Mouse (Mus musculus): ENCODE data around the gene Tbc1d25. TPM values are rescaled to one million over a fixed set of nuclear protein-coding genes. Genes with fewer than 3 reads are reported as not detected.

The Tbc1d25 gene
- total and polyA plus RNA-seq, 3 experiments = 8.0 to 23.4 TPM; not detected in 1

DNA sequence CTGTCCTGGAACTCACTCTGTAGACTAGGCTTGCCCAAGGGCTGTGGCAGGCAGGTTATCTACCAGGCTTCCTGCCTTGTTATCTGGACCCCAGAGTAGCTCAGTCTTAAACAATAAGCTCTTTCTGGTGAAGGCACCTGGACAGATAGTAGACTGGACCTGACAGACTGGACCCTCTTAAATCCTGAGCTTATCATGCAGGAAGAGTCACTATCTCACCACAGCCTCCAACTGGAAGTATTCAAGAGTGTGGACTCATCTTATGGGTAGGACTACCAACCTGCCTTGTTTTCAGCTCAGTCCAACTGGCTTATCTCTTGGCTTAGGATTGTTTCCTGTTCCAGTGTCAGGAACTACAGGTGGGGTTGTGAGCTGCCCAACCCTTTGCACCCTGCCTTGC, 58.7 kb downstream of the Tbc1d25 start (continued):
- TF ChIP-seq POLR2AphosphoS2 (IDR thresholded peaks at IDR 0.05; ENCODE audit: low read length) (no peak), ZKSCAN1 (IDR thresholded peaks at IDR 0.05; ENCODE audit: low read depth, low read length) (no peak), SMC3 (IDR thresholded peaks at IDR 0.05; ENCODE audit: low read depth, low read length) (no peak), NELFE (IDR thresholded peaks at IDR 0.05; ENCODE audit: low read depth, low read length) (peak; percentile 28; the same call in 1 of the 2 replicates), UBTF (IDR thresholded peaks at IDR 0.05; ENCODE audit: borderline replicate concordance, insufficient read depth, low read depth, low read length) (no peak), ELF1 (IDR thresholded peaks at IDR 0.05; ENCODE audit: low read depth, low read length) (no peak), CTCF (IDR thresholded peaks at IDR 0.05 in 2 of 3, conservative IDR thresholded peaks at IDR 0.05 in 1 of 3; ENCODE audit: control insufficient read depth in 1 of 3, insufficient read depth in 1 of 3, low read depth in 2 of 3, low read length in 3 of 3, poor library complexity in 1 of 3, severe bottlenecking in 1 of 3) (no peak), POLR2AphosphoS5 (IDR thresholded peaks at IDR 0.05; ENCODE audit: borderline replicate concordance, low read depth, low read length) (no peak), POLR2A (IDR thresholded peaks at IDR 0.05; ENCODE audit: control insufficient read depth in 1 of 2, insufficient read depth in 1 of 2, low read depth in 1 of 2, low read length in 2 of 2, poor library complexity in 1 of 2) (no peak), TBP (IDR thresholded peaks at IDR 0.05; ENCODE audit: low read depth, low read length) (no peak), MAFK (IDR thresholded peaks at IDR 0.05; ENCODE audit: borderline replicate concordance, low read depth, low read length) (no peak), CHD2 (IDR thresholded peaks at IDR 0.05; ENCODE audit: low read length) (no peak), KAT2A (conservative IDR thresholded peaks at IDR 0.05; ENCODE audit: low read depth, low read length) (no peak), MXI1 (IDR thresholded peaks at IDR 0.05; ENCODE audit: low read depth, low read length) (no peak)

DNA sequence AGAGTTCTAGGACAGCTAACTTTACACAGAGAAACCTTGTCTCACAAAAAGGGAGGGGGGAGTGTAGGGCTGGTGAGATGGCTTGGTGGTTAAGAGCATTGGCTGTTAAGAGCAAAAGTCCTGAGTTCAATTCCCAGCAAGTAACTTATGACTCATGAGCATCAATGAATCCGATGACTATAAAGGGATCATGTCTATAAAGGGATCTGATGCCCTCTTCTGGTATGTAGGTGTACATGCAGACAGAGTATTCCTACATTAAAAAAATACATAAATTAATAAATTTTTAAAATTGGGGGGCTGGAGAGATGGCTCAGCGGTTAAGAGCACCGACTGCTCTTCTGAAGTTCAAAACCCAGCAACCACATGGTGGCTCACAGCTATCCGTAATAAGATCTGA, 60.7 kb downstream of the Tbc1d25 start:
- peaks cover 0 to 17% of the 10 kb centered on the region in 2 experiments; a peak in 2 of 4 replicates for H3K36me3 ChIP-seq (ENCODE audit: control insufficient read depth in 1 of 2, insufficient read depth in 2 of 2, low read length in 2 of 2)
- H3K9me3 ChIP-seq (replicated peaks; ENCODE audit: insufficient read depth, low read length) = no peaks in the 10 kb centered on the region
- TF ChIP-seq CTCF (IDR thresholded peaks at IDR 0.05 in 2 of 3, conservative IDR thresholded peaks at IDR 0.05 in 1 of 3; ENCODE audit: control insufficient read depth in 1 of 3, insufficient read depth in 1 of 3, low read depth in 2 of 3, low read length in 3 of 3, poor library complexity in 1 of 3, severe bottlenecking in 1 of 3) = peak in 2 of 3 experiments; percentile 52 to 65; a peak in 4 of 6 replicates
- TF ChIP-seq ZKSCAN1 (IDR thresholded peaks at IDR 0.05; ENCODE audit: low read depth, low read length) = no peak
- TF ChIP-seq ZC3H11A (IDR thresholded peaks at IDR 0.05; ENCODE audit: low read depth, low read length) = peak; percentile 68
- no peak for TF ChIP-seq POLR2AphosphoS5 (IDR thresholded peaks at IDR 0.05; ENCODE audit: borderline replicate concordance, low read depth, low read length)
- TF ChIP-seq RCOR1 (IDR thresholded peaks at IDR 0.05; ENCODE audit: low read depth, low read length) = no peak
- TF ChIP-seq HCFC1 (IDR thresholded peaks at IDR 0.05; ENCODE audit: low read depth, low read length) = no peak
- no peak for TF ChIP-seq KAT2A (conservative IDR thresholded peaks at IDR 0.05; ENCODE audit: low read depth, low read length)
- TF ChIP-seq RAD21 (IDR thresholded peaks at IDR 0.05; ENCODE audit: low read depth, low read length) = peak; percentile 71
- no peak for TF ChIP-seq POLR2AphosphoS2 (IDR thresholded peaks at IDR 0.05; ENCODE audit: low read length)
- peak; percentile 66 for TF ChIP-seq SMC3 (IDR thresholded peaks at IDR 0.05; ENCODE audit: low read depth, low read length)
- peak; percentile 40; the same call in 1 of the 2 replicates for TF ChIP-seq ZNF384 (IDR thresholded peaks at IDR 0.05; ENCODE audit: low read depth, low read length)
- peaks cover 18% of the 10 kb centered on the region in 2 experiments for H3K4me1 ChIP-seq (ENCODE audit: control insufficient read depth in 1 of 2, insufficient read depth in 2 of 2, low read length in 2 of 2)
- H3K79me2 ChIP-seq (ENCODE audit: control insufficient read depth, insufficient read depth, low read length, poor library complexity) = no peaks in the 10 kb centered on the region
- H3K4me3 ChIP-seq (ENCODE audit: control insufficient read depth in 1 of 2, insufficient read depth in 1 of 2, low read depth in 2 of 2, low read length in 2 of 2) = peak overlapping the region; percentile 24 to 38; a peak in 2 of 4 replicates
- DNase-seq (ENCODE audit: low read depth, low spot score) = peak; percentile 68
- H3K27me3 ChIP-seq (ENCODE audit: control insufficient read depth in 1 of 2, insufficient read depth in 2 of 2, low read length in 2 of 2) = no peaks in the 10 kb centered on the region
- no peak overlapping the region for H3K27ac ChIP-seq (ENCODE audit: control insufficient read depth, low read depth, low read length)
- no peak overlapping the region for H3K9ac ChIP-seq (ENCODE audit: control insufficient read depth, low read depth, low read length, poor library complexity, severe bottlenecking)

All from MEL (cell line).